15 mouse cellular contexts compared by ENCODE assay signal in the genomic region with DNA sequence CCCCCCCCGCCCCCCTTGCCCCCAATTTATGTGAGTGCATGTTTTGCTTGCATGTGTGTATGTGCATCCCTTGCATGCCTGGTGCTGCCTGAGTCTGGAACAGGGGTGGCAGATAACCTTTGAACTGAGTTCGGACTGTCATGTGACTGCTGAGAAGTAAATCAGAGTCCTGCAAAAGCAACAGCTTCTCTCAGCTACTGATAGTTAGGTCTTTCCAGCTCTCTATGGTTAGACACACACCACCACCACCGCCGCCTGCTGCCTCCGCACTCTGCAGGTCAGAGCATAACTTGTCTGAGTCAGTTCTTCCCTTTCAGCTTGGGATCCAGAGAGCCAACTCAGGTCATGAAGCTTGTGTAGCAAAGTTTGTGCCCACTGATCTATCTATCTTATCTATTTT.
"Had no signal": no experiment of that assay in that cellular context is flagged by ENCODE, and none has a peak within 500 bp of the region (broad histone marks: within the 10 kb centered on the region; RNA-seq: fewer than 3 reads in every experiment).

No protein-coding gene starts in this region.

- H3K27ac ChIP-seq: layer of hippocampus, adult 2 months; limb, embryonic 12.5 days; liver, embryonic 15.5 days; midbrain, embryonic 10.5 days; neural tube, embryonic 13.5 days had no signal

- H3K4me1 ChIP-seq: limb, embryonic 12.5 days; liver, embryonic 15.5 days; midbrain, embryonic 10.5 days; neural tube, embryonic 13.5 days had no signal

- DNase-seq: kidney, postnatal 4 days; liver; lung, adult 2 months; retina, postnatal 1 day; right cerebral cortex, postnatal 4 days; spleen, adult 18-20 months; thymus, adult 2 months; thymus, postnatal 25 days had no signal

- ATAC-seq: lung, postnatal 0 days; midbrain, embryonic 16.5 days had no signal

- H3K9me3 ChIP-seq: limb, embryonic 12.5 days; liver, embryonic 15.5 days; midbrain, embryonic 10.5 days; neural tube, embryonic 13.5 days had no signal

- H3K4me3 ChIP-seq: layer of hippocampus, adult 2 months; limb, embryonic 12.5 days; liver, embryonic 15.5 days; midbrain, embryonic 10.5 days; neural tube, embryonic 13.5 days had no signal

- H3K9ac ChIP-seq: limb, embryonic 12.5 days; liver, embryonic 15.5 days; neural tube, embryonic 13.5 days had no signal

- H3K4me2 ChIP-seq: limb, embryonic 12.5 days; liver, embryonic 15.5 days; neural tube, embryonic 13.5 days had no signal

- H3K27me3 ChIP-seq: limb, embryonic 12.5 days; liver, embryonic 15.5 days; neural tube, embryonic 13.5 days had no signal
